Mouse (Mus musculus) c-Kit-negative CD71-positive TER-119-positive erythroid progenitor cells, embryonic 14.5 days (primary cell): ENCODE data around the gene Atp8b5.

Experiments used
- DNase-seq: peaks from one replicate; pipeline ENCODE4 v3.0.0-alpha.2; 2013; ENCODE audit warnings: low read depth, low spot score

Gene Atp8b5

DNA sequence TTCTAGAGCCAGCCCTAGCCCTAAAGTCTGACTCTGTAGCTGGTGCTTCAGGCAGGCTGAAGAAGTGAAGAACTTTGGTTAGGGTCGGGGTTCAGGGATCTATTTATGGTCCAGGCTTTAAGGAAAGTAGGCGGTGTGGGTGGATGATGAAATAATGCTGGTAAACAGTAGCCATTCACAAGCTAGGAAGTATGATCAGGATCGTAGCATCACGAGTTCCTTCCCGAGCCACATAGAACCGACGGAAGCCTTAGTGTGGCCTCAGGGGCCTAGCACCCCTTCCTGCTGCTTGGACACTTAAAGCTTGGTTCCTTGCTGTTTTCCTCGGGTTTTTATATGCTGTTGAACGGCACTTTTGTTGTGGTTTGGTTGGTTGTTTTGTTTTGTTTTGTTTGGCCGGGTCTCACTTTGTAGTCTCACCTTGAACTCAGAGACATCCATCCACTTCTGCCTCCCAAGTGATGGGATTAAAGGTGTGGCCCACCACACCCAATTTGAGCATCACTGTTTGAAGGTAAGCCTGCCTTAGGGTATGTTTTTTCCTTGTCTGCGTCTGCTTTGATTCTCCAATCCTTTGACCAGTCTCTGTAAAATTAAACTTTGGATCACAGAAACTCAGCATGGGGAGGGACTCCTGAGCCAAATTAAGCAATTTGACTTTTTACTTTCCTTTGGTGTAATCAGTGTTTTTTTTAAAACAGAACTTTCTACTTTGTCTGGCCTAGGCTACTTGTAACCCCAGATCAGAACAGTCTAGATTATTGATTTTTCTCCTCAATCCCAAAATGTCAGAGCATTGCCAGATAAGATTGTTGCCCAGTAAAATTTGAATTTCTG is 116.5 kb downstream of the Atp8b5 start:
- no peak for DNase-seq

DNA sequence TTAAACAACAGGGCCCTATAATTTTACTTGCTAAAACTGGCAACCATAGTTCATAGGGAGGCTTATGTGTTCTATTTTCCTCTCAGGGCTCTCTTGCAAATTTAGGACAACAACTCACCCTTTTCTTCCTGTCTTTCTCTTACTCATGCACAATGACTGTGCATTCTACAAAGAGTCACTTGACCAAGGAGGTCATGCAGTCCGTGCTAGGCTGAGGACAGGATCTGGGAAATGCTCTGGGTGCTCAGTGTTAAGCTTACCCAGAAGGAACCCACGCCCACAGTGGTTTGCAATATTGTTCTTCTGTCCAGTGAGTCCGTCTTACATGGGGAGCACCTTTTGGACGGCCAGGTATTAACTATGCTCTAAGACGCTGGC is 117.1 kb downstream of the Atp8b5 start:
- DNase-seq, result no peak

DNA sequence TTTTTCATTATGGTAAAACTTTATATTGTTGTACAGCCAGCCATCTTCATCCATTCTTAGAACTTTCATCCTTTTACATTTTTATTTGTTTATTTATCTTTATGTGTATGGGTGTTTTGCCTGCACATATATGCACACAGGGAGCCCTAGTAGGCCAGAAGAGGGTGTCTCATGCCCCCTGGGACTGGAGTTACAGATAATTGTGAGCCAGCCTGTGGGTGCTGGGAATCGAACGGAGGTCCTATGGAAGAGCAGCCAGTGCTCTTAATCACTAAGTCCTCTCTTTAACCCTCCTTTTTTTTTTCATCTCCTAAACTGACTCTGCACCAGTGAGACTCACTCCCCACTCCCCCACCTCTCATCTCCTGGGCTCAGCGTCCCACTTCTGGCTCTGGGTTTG is 117.6 kb downstream of the Atp8b5 start:
- no peak for DNase-seq

DNA sequence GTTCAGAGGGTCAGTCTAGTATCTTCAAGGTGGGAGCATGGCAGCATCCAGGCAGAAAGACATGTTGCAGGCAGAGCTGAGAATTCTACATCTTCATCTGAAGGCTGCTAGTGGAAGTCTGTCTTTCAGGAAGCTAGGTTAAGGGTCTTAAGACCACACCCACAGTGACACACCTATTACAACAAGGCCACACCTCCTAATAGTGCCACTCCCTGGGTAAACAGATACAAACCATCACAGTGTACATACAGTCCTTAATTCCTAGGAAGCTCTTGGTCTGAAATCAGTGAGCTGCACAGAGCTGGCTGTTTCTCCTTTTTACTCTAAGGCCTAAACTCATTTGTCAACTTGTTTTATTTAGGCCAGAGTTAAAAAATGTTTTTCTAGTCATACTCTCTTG is 120.0 kb downstream of the Atp8b5 start:
- DNase-seq, result no peak

DNA sequence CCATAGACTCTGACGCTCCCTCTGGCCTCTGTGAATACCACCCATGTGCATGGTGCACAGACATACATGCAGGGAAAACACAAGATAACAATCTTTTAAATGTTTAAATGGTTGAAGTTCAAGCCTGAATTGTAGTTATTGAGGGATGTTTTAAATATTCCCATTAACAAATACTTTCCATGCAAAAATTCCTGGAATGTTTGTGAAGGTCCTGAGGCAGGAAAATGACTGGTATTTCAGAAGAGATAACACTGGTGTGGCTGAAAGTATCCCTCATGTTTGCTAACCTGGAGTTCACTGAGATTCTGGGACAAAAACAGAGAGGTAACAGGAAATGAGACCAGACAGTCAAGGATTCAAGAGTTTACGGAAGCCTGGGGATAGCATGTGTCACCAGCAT is 122.4 kb downstream of the Atp8b5 start:
- no peak for DNase-seq

DNA sequence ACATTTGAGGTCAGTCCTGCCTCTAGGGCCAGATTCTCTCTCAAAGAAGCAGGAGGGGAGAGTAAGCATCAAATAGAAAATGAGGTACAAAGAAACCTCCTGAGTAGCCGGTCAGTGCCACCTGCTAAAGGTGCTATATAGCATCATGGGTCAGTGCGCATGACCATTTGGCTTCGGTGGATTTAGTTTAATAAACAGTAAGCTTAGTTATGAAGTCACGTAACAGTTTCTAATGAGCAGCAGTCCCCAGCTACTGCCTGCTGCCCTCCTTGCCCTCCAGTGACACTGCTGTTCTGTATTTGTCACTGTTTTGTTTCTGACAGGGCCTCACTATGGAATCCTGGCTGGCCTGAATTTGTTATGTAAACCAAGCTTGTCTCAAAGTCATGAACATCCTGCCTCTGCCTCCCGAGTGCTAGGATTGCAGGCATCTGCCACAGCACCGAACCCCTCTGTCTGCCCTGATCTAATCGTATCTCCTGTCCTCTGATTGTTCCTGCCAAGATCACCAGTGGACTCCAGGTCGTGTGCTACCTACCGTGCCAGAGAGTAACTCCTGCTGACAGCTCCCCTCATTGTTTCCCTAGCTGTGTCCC is 123.0 kb downstream of the Atp8b5 start:
- no peak for DNase-seq

DNA sequence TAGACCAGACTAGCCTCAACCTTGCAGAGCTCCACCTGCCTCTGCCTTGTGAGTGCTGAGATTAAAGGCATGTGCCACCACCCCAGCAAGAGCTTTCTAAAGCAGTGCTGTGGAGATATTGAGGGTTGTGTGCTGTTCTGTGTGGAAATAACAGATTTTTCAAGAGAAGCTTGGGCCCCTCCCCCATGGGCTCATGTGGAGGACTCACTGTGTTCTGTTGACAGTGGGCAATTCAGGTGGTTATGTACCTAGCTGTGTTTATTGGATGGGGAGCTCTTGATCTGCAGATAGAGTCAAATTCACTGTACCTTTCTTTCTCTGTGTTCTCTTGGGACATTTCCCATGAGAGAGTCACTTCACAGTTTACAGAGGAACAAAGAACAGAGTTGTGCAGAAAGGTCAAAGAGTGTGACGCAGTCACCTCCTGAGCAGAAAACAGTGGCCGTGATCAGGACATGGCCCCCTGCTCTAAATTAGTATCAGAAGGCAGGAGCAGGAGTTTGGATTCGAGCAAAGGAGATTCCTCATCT is 124.6 kb downstream of the Atp8b5 start:
- no peak for DNase-seq

DNA sequence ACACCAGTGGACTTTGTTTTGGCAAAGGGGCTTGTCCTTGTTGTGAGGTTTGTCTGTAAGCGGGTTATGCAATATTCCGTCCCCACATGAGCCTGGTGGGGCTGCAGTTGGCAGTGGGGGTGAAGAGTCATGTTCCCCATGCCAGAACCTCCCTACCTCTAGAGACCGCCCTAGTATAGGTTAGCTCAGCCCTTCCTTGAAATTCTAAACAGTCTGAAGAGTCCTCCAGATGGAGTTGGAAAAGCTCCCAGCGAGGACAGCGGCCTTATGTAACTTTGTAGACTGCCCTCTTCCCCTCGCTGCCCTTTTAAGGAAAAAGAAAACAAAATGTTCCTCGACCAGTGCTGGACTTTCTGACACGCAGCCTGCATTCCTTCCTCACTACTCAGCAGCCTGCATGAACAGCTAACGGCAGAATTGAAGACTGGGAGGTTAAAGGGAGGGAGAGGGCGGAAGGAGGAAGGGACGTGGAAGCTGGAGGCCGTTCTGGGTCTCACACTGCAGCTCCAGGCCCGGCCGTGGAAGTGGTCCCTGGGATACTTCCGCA is 127.5 kb downstream of the Atp8b5 start:
- no peak for DNase-seq

DNA sequence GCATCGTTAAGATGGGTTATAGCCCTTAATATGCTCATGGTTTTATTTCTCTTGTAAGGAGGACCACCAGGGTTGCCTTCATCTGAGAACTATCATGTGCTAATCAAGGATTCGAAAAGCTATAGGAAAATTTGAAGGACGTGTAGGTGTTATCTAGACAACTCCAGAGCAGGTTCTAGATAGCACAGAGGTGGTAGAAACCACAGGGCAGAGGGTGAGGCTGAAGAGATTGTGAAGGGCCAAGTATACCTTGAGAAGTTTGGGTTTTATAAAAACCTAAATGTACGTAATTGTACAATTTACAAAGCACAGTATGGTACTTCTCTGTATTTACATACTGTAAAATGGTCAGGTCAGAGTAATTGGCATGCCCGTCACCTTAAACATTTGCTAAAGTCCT is 128.2 kb downstream of the Atp8b5 start:
- DNase-seq, result no peak

DNA sequence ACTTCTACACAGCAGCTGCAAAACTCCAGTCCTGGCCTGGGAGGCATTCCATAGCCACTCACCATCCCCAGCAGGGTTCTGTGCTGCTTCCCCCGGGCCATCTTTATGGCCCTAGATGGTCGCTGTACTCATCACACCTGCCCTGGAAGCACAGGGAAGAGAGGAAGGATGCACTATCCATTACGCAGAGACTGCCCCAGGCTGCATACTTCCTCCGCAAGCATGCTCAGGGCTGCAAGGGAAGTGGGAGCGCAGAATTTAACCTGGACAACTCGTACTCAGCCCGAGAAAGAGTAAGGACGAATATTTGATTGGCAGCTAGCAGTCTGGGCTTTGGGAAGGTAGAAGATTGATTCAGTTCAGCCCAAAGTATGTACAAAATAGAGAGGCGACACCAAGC is 128.9 kb downstream of the Atp8b5 start:
- DNase-seq, result no peak

DNA sequence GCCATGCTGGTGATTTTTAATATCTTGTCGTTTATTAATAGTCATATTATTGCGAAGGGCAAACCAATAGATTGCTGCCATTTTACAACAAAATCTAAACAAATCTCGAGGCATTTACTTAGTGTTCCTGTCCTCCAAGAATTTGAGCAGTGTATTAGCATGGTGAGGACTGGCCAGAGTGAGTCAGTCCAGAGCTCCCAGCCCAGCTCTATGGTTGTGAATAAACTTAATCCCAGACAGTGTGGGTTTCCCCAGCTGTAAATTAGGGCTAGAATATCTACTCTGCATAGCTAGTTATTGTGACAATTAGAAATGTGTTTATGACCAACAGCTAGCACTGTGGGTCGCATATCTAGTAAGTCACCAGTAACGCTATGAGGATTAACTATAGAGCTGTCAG is 129.4 kb downstream of the Atp8b5 start:
- DNase-seq, result no peak

DNA sequence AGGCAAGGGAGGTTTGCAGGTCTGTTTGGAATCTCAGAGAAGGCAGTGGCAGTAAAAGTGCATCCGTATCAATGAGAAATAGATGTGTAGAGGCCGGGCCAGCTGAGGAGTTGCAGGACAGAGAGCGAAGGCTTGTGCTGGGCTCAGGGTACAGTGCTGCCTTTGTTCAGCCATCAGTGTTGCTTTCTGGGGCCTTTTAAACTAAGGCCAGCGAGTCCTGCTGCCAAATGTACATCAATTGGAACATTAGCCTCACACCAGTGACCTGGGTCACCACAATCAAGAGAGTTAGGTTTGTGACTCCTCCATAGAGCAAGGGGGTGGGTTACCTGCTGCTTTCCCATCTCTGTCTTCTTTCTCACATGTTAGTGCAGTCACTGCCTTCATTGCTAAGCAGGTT is 131.1 kb downstream of the Atp8b5 start:
- no peak for DNase-seq

DNA sequence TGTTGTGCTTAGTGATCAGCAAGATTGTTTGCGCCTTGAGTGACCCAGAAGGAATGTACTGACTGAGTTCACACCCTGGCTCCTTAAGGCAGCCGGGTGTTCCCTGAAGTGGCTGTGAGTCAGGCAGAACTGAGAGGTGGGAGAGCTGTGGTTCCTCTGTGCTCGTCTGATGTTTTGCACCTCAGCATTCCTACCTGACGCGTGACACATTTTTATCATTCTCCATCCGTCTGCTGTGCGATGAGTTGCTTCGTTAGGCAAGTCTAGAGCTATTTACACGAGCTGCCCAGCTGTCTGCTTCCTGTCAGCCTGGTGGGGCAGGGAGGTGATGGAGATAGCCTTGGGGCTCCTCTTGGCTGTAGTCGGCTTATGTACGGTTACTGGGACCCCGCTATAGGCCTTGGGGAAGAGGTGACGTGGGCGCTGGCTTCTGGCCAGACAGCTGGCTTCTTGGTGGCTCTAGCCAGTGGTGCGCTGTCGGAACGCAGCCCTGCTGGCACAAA is 131.9 kb downstream of the Atp8b5 start:
- DNase-seq, result no peak

DNA sequence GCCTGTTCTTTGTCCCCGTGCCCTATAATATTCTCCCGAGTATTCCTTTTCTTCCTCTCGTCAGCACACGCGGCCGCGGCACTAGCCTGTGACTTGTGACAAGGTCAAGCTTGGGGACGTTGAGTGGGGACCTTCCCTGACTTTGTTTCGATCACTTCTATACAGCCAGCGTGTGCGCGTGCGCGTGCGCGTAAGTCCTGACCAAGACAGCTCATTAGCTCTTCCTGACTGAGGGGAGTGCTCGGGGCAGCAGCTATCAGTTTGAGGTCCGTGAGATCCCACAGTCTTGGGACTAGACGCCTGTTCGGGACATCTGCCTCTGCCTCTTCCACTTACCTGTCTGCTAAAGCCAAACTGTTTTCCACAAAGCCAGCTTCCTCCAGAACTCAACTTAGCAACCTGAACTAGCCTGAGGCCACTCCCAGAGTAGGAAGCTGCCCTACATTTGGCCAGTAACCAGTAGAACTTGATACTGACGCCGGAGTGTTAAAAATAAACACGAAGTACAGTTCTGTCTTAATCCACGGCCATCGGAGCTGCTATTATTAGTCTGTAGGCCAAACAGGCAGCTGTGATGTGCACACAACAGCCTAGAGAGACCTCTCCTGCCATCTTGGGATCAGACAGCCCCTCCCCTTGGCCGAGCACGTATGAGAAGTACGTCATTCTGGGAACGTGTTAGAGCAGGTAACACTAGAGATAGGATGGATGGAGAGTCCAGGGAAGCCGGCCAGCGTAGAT is 132.6 kb downstream of the Atp8b5 start:
- no peak for DNase-seq

DNA sequence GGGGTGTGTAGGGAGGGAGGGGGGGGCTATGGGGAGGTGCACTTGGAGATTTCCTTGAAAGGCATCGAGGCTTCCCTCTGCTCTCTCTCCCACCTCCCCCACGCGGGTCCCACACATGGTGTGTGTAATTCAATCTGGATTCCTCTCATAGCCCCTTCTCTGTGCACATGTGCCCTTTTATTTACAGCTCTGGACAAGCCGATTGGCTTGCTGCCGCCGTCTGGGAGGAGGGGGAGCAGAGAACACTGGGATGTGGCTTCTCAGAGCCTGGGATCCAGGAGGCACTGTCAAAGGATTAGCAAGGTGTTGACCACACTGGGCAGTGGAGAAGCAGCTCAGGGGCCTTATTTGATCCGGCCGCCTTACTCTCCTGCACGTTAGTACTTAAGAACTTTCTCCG is 134.0 kb downstream of the Atp8b5 start:
- DNase-seq, result no peak

DNA sequence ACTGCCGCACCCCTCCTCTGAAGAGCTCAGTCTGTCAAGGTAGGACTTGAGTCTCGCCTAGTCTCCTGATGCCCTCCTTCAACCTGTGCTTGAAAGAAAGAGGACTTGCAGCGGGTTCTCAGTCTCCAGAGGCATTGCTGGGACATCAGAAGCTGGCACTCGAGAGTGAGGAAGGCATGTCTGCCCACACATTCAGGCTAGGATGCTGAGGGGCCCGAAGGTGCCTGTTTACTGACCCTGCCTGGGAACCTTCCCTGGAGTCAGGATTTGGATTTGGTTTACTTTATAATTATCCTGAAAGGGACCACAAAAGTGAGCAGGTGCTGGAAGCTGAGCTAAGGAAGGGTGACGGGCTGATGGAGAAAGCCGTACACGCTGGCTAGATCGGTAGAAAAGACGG is 134.5 kb downstream of the Atp8b5 start:
- DNase-seq, result no peak

DNA sequence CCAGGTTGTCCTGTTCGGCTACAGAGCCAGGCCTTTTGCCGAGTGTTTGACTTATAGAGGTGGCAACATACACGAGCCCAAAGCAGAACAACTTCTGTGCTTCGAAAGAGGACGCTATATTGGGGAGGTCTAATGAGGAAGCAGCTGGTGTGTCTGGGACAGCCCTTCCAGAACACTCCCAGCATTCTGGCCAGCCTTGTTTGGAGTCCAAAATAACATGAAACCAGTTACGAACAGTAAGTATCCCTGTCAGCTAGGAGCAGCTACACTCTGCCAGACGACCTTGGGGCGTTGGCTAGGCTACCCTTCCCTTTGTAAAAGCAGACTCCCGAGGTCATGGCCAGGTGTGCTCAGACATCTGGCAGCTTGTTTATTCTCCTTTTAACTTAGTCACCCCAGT is 135.3 kb downstream of the Atp8b5 start:
- no peak for DNase-seq

DNA sequence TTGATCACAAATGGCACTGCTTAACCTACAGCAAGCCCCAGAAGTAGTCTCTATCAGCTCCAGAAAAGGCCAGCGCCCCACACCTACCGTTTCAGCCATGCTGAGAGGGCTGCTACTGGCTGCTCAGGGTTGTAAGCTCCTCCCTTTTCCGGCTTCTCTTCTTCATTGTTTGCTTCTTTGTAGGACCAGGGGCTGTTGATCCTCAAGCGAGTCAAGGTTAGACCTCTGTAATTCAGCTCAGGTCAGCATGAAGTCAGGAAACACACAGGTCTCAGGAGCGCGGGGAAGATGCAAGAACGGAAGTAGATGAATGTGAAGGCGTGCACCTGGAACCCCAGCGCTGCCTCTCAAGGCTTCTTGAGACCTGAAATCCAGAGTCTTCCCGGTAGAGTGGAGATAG is 137.7 kb downstream of the Atp8b5 start:
- DNase-seq, result no peak

DNA sequence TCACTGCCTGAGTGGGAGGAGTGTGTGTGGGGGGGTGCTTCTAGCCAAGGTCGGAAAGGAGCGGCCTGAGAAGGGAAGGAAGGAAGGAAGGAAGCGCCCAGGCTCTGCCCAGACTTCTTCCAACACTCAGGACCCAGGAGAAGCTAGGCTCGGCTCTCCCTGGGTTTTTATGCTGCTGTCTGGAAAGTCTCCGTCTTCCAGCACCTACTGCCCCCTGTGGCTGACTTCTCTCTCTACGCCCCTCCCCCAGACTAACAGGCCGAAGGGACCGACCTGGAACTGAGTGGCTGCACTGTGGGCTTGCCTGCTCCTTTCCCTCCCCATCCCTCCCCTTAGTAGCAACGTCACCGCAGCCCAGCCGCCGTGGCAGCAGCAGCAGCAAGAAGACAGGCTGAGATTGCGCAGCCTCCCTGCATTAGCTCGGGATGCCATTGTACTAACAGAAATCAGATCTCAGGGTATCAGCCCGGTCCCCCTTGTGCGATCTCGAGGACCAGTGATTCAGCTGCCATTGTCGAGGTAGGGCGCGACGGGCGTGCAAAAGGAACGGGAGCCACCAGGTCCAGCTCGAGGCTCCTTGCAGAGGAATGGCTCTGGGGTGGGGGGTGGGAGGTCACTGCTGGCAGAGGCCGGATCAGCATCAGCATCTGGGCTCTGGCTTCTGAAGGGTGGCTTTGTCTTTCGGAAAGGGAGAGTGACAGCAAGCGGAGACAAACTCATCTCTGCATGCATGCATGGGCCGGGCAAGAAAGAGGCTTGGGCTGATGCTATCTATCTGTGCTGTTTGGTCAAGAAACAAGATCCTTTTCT is 139.4 kb downstream of the Atp8b5 start:
- no peak for DNase-seq

DNA sequence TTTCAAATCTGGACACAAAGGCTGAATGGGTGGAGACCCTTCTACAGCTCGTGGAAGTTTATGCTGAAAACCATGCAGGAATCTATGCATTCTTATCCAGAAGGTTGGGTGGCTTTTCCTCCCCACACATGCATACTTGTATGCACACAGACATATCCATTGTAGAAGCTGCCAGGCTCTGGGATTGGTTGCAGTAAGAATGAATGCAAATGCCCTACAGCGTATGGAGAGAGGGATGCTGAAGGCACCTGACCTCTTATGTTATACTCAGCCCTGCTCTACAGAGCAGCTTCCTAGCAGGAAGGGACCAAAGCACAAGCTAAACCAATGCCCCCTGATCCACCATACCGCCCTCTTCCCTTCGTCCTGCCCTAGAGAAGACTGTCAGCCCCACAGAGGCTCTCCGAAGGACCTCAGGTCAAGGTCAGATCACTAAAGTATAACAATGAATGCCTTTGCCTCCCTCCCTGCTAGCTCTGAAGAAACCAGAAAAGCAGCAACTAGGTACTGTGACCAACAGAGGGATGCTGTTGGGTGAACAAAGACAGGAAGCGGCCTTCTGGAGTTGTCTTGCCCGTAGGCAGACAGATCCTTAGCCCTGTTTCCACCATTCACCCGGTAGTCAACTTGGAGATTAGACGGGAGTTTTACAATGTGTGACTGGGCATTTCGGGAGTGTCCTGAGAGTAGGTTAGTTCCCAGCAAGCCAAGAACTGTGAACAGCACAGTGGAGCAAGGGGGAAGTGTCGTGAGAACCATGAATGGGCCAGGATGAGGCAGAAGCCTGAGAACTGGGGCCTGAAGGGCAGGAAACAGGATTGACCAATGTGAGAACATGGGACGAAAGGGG is 140.3 kb downstream of the Atp8b5 start:
- no peak for DNase-seq
